Mouse (Mus musculus): ENCODE measurements around the gene Ms4a14.

- TF ChIP-seq CTCF (IDR thresholded peaks at IDR 0.05; ENCODE audit: low read depth, low read length) (no peak), POLR2A (IDR thresholded peaks at IDR 0.05; ENCODE audit: borderline replicate concordance, low read depth, low read length) (no peak)
Measured at GRCm38 (mm10) chr19:11276431-11276830, 37.8 kb downstream of the Ms4a14 start.

All from bone marrow macrophage, adult 2 months (primary cell).